Mouse (Mus musculus) lung, postnatal 0 days (tissue): ENCODE measurements at regions not wholly inside any gene's neighbourhood (a gene's known extent, or its start where the extent isn't known, plus 50 kb on each side); places are given as distances from the start of the nearest gene placed in this dataset.

Source experiments
- ATAC-seq: fragments of 200-750 bp; cut with Nextera tagmentation; 2 replicates; pipeline ENCODE4 v1.8.0; 2017; ENCODE audit warnings: moderate library complexity
- DNase-seq: peaks from one replicate; pipeline ENCODE4 v3.0.0-alpha.2; 2016; ENCODE audit warnings: low spot score
- H3K27ac ChIP-seq: fragments of 300-500 bp; sonication (generic); 2 replicates; pipeline ENCODE4 v1.5.1; 2014; ENCODE audit warnings: antibody characterized with exemption, mild to moderate bottlenecking, low read length, mixed read lengths
- H3K27me3 ChIP-seq: fragments of 300-500 bp; sonication (generic); replicated peaks from 2 replicates; pipeline ENCODE4 v1.6.1; 2014; ENCODE audit warnings: low read length, mixed read lengths; ENCODE audit not compliant: insufficient read depth
- H3K36me3 ChIP-seq: fragments of 300-500 bp; sonication (generic); 2 replicates; pipeline ENCODE4 v1.6.1; 2014; ENCODE audit warnings: low read length, mixed read lengths; ENCODE audit not compliant: insufficient read depth
- H3K4me1 ChIP-seq: fragments of 300-500 bp; sonication (generic); 2 replicates; pipeline ENCODE4 v1.6.1; 2014; ENCODE audit warnings: antibody characterized with exemption, low read depth, low read length, mixed read lengths; ENCODE audit not compliant: insufficient read depth
- H3K4me2 ChIP-seq: fragments of 300-500 bp; sonication (generic); replicated peaks from 2 replicates; pipeline ENCODE4 v1.6.1; 2014; ENCODE audit warnings: low read depth, mild to moderate bottlenecking, low read length, moderate library complexity, mixed read lengths
- H3K4me3 ChIP-seq: fragments of 300-500 bp; sonication (generic); 2 replicates; pipeline ENCODE4 v1.5.1; 2014; ENCODE audit warnings: low read depth, low read length
- H3K9ac ChIP-seq: fragments of 300-500 bp; sonication (generic); replicated peaks from 2 replicates; pipeline ENCODE4 v1.6.1; 2014; ENCODE audit warnings: low read depth, mild to moderate bottlenecking
- H3K9me3 ChIP-seq: fragments of 300-500 bp; sonication (generic); 2 replicates; pipeline ENCODE4 v1.6.1; 2016; ENCODE audit warnings: low read length, mixed read lengths
- CTCF ChIP-seq: IDR thresholded peaks from 2 replicates; pipeline ENCODE4 v1.5.1; 2016; ENCODE audit warnings: antibody characterized with exemption, mild to moderate bottlenecking
- EP300 ChIP-seq: IDR thresholded peaks from 2 replicates; pipeline ENCODE4 v1.6.1; 2016; ENCODE audit warnings: antibody characterized with exemption, mild to moderate bottlenecking, control low read depth
- whole genome bisulfite sequencing: fragments of 180-500 bp; shearing (Covaris S2); extraction: QIAGEN DNeasy Blood & Tissue Kit; methylation state at CpG from one replicate; pipeline ENCODE4 v1.1.7; 2014; 5-methylcytosine and 5-hydroxymethylcytosine counted together

- no peak overlapping the region for H3K4me2 ChIP-seq
- no peaks in the 10 kb centered on the region for H3K9me3 ChIP-seq
- H3K4me1 ChIP-seq: no peaks in the 10 kb centered on the region
- DNase-seq (peak; percentile 42), ATAC-seq (peak; percentile 28; the same call in 1 of the 2 replicates)
- no peaks in the 10 kb centered on the region for H3K36me3 ChIP-seq
- no peak overlapping the region for H3K27ac ChIP-seq
- no peaks in the 10 kb centered on the region for H3K27me3 ChIP-seq
- H3K4me3 ChIP-seq: no peak overlapping the region
- 54% methylated on average over 5 of the region's 5 CpGs for WGBS
- TF ChIP-seq CTCF (no peak), EP300 (no peak)
- H3K9ac ChIP-seq: no peak overlapping the region
These were observed 136.0 kb upstream of the Rorb start for GRCm38 (mm10) chr19:19246837-19247560.

GRCm38 (mm10) chr19:19229305-19229994 lies 118.5 kb upstream of the Rorb start:
- Histone ChIP-seq H3K9me3 (no peaks in the 10 kb centered on the region), H3K9ac (no peak overlapping the region), H3K4me2 (no peak overlapping the region), H3K36me3 (no peaks in the 10 kb centered on the region), H3K4me3 (no peak overlapping the region), H3K27ac (no peak overlapping the region), H3K4me1 (no peaks in the 10 kb centered on the region), H3K27me3 (no peaks in the 10 kb centered on the region)
- DNase-seq (no peak), ATAC-seq (no peak)
- WGBS: 74% methylated on average over 3 of the region's 3 CpGs
- TF ChIP-seq EP300 (no peak), CTCF (no peak)

- 87% methylated on average over 6 of the region's 6 CpGs for WGBS
- H3K27ac ChIP-seq: no peak overlapping the region
- H3K27me3 ChIP-seq: no peaks in the 10 kb centered on the region
- no peak overlapping the region for H3K4me2 ChIP-seq
- no peak for DNase-seq
- H3K4me1 ChIP-seq: no peaks in the 10 kb centered on the region
- no peak overlapping the region for H3K4me3 ChIP-seq
- no peaks in the 10 kb centered on the region for H3K36me3 ChIP-seq
- no peaks in the 10 kb centered on the region for H3K9me3 ChIP-seq
- TF ChIP-seq CTCF (no peak), EP300 (no peak)
- ATAC-seq: no peak
- H3K9ac ChIP-seq: no peak overlapping the region
These were observed 109.8 kb upstream of the Rorb start for GRCm38 (mm10) chr19:19220826-19221225.

DNA sequence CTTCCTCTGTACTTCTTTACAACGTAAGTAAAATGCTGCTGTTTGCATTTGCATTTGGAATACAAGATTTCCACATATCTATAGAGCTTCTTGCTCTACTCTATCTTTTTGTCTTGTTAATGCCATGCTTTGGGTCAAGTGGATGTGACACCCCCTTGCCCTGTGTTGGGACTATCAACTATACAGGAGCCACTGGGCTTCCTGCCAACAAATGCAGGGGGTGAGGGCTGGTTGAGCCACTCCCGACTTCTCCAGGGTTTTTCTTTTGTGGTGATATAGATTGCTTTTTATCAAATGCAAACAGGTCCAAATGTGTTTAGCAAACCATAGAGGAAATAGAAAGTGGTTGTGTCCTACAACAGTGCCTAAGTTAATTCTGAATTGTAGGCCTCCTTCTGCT lies 108.4 kb upstream of the Rorb start:
- 61% methylated on average over 2 of the region's 2 CpGs for WGBS
- no peaks in the 10 kb centered on the region for H3K36me3 ChIP-seq
- H3K4me3 ChIP-seq: no peak overlapping the region
- ATAC-seq (no peak), DNase-seq (no peak)
- no peaks in the 10 kb centered on the region for H3K4me1 ChIP-seq
- TF ChIP-seq CTCF (no peak), EP300 (no peak)
- H3K9me3 ChIP-seq: no peaks in the 10 kb centered on the region
- H3K4me2 ChIP-seq: no peak overlapping the region
- no peak overlapping the region for H3K9ac ChIP-seq
- H3K27ac ChIP-seq: no peak overlapping the region
- no peaks in the 10 kb centered on the region for H3K27me3 ChIP-seq

DNA sequence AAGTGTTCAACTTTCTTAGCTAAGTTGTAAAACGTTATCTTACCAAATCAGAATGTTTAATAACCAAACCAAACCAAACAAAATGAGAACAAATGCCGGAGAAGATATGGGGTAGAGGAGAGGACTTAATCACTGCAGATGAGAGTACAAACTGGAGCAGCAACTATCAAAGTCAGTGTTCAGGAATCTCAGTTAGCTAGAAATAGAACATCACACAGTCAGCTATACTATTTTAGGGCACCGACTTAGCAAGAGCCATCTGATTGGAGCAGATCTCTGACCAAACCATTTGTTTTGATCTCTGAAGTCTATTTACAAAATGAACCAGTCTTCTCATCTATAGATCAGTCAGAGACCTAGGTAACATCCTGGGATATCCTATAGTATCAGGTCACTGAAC lies 107.7 kb upstream of the Rorb start:
- no peak overlapping the region for H3K4me2 ChIP-seq
- 56% methylated on average over 3 of the region's 3 CpGs for WGBS
- H3K36me3 ChIP-seq: no peaks in the 10 kb centered on the region
- no peak for TF ChIP-seq CTCF
- TF ChIP-seq EP300: no peak
- no peaks in the 10 kb centered on the region for H3K9me3 ChIP-seq
- DNase-seq (no peak), ATAC-seq (no peak)
- H3K9ac ChIP-seq: no peak overlapping the region
- H3K4me1 ChIP-seq: no peaks in the 10 kb centered on the region
- H3K27ac ChIP-seq: no peak overlapping the region
- H3K27me3 ChIP-seq: no peaks in the 10 kb centered on the region
- no peak overlapping the region for H3K4me3 ChIP-seq

- no peak overlapping the region for H3K27ac ChIP-seq
- no peak for TF ChIP-seq CTCF
- TF ChIP-seq EP300: no peak
These were observed 88.5 kb upstream of the Rorb start for GRCm38 (mm10) chr19:19199534-19199933.

More at GRCm38 (mm10) chr19:19199534-19199933, 88.5 kb upstream of the Rorb start:
- no peak for ATAC-seq
- H3K4me3 ChIP-seq: no peak overlapping the region
- H3K36me3 ChIP-seq: no peaks in the 10 kb centered on the region
- DNase-seq: no peak
- H3K9ac ChIP-seq: no peak overlapping the region
- H3K27me3 ChIP-seq: no peaks in the 10 kb centered on the region
- H3K4me1 ChIP-seq: no peaks in the 10 kb centered on the region
- H3K9me3 ChIP-seq: no peaks in the 10 kb centered on the region
- 63% methylated on average over 8 of the region's 8 CpGs for WGBS
- no peak overlapping the region for H3K4me2 ChIP-seq
